Mouse (Mus musculus) ES-E14 (cell line): ENCODE measurements around the gene Paf1.

Source experiments
- CHD2 ChIP-seq: IDR thresholded peaks from 2 replicates; pipeline ENCODE4 v1.6.1; 2014; ENCODE audit warnings: mild to moderate bottlenecking, low read depth, low read length, inconsistent platforms
- MAFK ChIP-seq: IDR thresholded peaks from 2 replicates; pipeline ENCODE4 v1.6.1; 2014; ENCODE audit warnings: mild to moderate bottlenecking, low read depth, low read length, inconsistent platforms; ENCODE audit not compliant: insufficient read depth
- ZC3H11A ChIP-seq: IDR thresholded peaks from 2 replicates; pipeline ENCODE4 v1.6.1; 2012; ENCODE audit warnings: low read depth, mild to moderate bottlenecking, inconsistent platforms, low read length, borderline replicate concordance
- ZNF384 ChIP-seq: IDR thresholded peaks from 2 replicates; pipeline ENCODE4 v1.6.1; 2012; ENCODE audit warnings: low read depth, low read length, inconsistent platforms

DNA sequence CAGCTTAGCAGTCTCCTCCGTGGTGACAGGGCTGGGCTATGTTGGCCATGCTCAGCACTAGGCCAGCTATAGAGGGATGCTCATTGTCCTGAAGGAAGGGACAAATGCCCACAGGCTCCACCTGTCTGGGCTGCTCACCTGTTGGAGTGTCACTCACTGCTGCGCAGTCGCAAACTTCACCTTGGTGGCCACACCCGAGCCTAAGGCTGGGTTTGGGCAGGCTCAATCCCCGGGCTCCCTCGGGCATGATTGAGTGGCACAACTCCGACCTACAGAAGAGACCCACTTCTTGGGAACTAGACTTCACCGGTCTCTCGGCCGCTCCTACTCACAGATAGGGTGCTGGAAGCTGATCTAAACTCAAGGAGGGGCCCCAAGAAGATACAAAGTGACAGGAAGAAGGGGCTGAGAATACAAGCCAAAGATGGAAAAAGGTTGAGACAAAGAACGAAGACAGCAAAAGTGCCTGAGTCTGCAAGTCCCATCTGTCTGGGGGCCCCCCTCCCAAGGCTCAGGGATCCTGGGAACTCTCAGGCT lies 21.7 kb upstream of the Paf1 start:
- TF ChIP-seq ZC3H11A = no peak
- TF ChIP-seq MAFK = no peak
- TF ChIP-seq CHD2 = no peak
- no peak for TF ChIP-seq ZNF384
